32 mouse cellular contexts compared by ENCODE assay signal in genomic region chr14:48826421-48826820, GRCm38 (mm10).
"Had no signal": no experiment of that assay in that cellular context is flagged by ENCODE, and none has a peak within 500 bp of the region (broad histone marks: within the 10 kb centered on the region; RNA-seq: fewer than 3 reads in every experiment).

No protein-coding gene starts in this region.

- ATAC-seq: liver, embryonic 12.5 days; liver, postnatal 0 days; lung, postnatal 0 days; midbrain, embryonic 13.5 days; midbrain, embryonic 15.5 days; midbrain, embryonic 16.5 days had no signal

- DNase-seq: left cerebral cortex, postnatal 4 days; liver; liver, embryonic 13.5 days; liver, postnatal 0 days; lung, adult 18-20 months; lung, adult 2 months; lung, embryonic 14.5 days; lung, postnatal 10 days; lung, postnatal 14 days; lung, postnatal 36 days; lung, postnatal 4 days; midbrain, embryonic 14.5 days had no signal

- H3K36me3 ChIP-seq: limb, embryonic 10.5 days; limb, embryonic 12.5 days; limb, embryonic 13.5 days; limb, embryonic 15.5 days; liver, embryonic 12.5 days; liver, embryonic 13.5 days; liver, embryonic 15.5 days; lung, embryonic 15.5 days; midbrain, embryonic 10.5 days; midbrain, embryonic 13.5 days; midbrain, embryonic 15.5 days; neural tube, embryonic 12.5 days had no signal

- H3K27me3 ChIP-seq: limb, embryonic 12.5 days; limb, embryonic 13.5 days; limb, embryonic 15.5 days; liver, embryonic 12.5 days; liver, embryonic 13.5 days; liver, embryonic 15.5 days; lung, embryonic 15.5 days; megakaryocyte, embryonic 14.5 days; midbrain, embryonic 12.5 days; midbrain, embryonic 13.5 days; midbrain, embryonic 15.5 days; neural tube, embryonic 12.5 days had no signal

- H3K4me2 ChIP-seq: limb, embryonic 12.5 days; limb, embryonic 13.5 days; limb, embryonic 15.5 days; liver, embryonic 11.5 days; liver, embryonic 12.5 days; liver, embryonic 13.5 days; liver, embryonic 15.5 days; lung, embryonic 14.5 days; lung, embryonic 15.5 days; midbrain, embryonic 12.5 days; midbrain, embryonic 13.5 days; midbrain, embryonic 15.5 days; neural tube, embryonic 12.5 days had no signal

- H3K4me1 ChIP-seq: limb, embryonic 10.5 days; limb, embryonic 12.5 days; limb, embryonic 13.5 days; limb, embryonic 15.5 days; liver, embryonic 12.5 days; liver, embryonic 13.5 days; liver, embryonic 15.5 days; lung, embryonic 15.5 days; megakaryocyte, embryonic 14.5 days; midbrain, embryonic 15.5 days; neural tube, embryonic 12.5 days had no signal

- H3K4me3 ChIP-seq: left cerebral cortex, adult 2 months; limb, embryonic 10.5 days; limb, embryonic 12.5 days; limb, embryonic 13.5 days; limb, embryonic 15.5 days; liver, embryonic 12.5 days; liver, embryonic 13.5 days; liver, embryonic 15.5 days; lung, embryonic 15.5 days; megakaryocyte, embryonic 14.5 days; midbrain, embryonic 10.5 days; midbrain, embryonic 12.5 days; midbrain, embryonic 13.5 days; midbrain, embryonic 15.5 days; myocyte; neural tube, embryonic 12.5 days had no signal

- H3K9ac ChIP-seq: limb, embryonic 12.5 days; limb, embryonic 13.5 days; limb, embryonic 15.5 days; liver, embryonic 12.5 days; liver, embryonic 13.5 days; liver, embryonic 14.5 days; liver, embryonic 15.5 days; liver, postnatal 0 days; lung, embryonic 14.5 days; lung, embryonic 15.5 days; midbrain, embryonic 12.5 days; midbrain, embryonic 13.5 days; midbrain, embryonic 15.5 days; neural tube, embryonic 12.5 days had no signal

- H3K9me3 ChIP-seq: limb, embryonic 10.5 days; limb, embryonic 12.5 days; limb, embryonic 13.5 days; limb, embryonic 15.5 days; liver, embryonic 12.5 days; liver, embryonic 13.5 days; liver, embryonic 15.5 days; lung, embryonic 15.5 days; midbrain, embryonic 10.5 days; midbrain, embryonic 12.5 days; midbrain, embryonic 13.5 days; midbrain, embryonic 15.5 days; neural tube, embryonic 12.5 days had no signal

- H3K27ac ChIP-seq: left cerebral cortex, adult 2 months; limb, embryonic 10.5 days; limb, embryonic 12.5 days; limb, embryonic 13.5 days; limb, embryonic 15.5 days; liver, embryonic 12.5 days; liver, embryonic 13.5 days; liver, embryonic 14.5 days; liver, embryonic 15.5 days; lung, embryonic 15.5 days; macrophage; midbrain, embryonic 10.5 days; midbrain, embryonic 12.5 days; midbrain, embryonic 13.5 days; midbrain, embryonic 15.5 days; neural tube, embryonic 12.5 days had no signal
